Mouse (Mus musculus): ENCODE measurements around the gene Ash1l. TPM values are rescaled to one million over a fixed set of nuclear protein-coding genes. Genes with fewer than 3 reads are reported as not detected.

The Ash1l gene
- polyA plus RNA-seq, 1 experiment = 33.0 TPM

GRCm38 (mm10) chr3:89089882-89090591 lies 139.6 kb downstream of the Ash1l start:
- DNase-seq (ENCODE audit: extremely low spot score in 1 of 2, low spot score in 1 of 2) = peak; percentile 86 to 91

- DNase-seq (ENCODE audit: extremely low spot score in 1 of 2, low spot score in 1 of 2) = peak in 1 of 2 experiments; percentile 86
Observed at GRCm38 (mm10) chr3:89090694-89091655, 140.6 kb downstream of the Ash1l start.

GRCm38 (mm10) chr3:89091811-89092508 lies 141.5 kb downstream of the Ash1l start:
- DNase-seq (ENCODE audit: extremely low spot score in 1 of 2, low spot score in 1 of 2) = no peak

- no peak for DNase-seq (ENCODE audit: extremely low spot score in 1 of 2, low spot score in 1 of 2)
Observed at GRCm38 (mm10) chr3:89092509-89093090, 142.2 kb downstream of the Ash1l start.

GRCm38 (mm10) chr3:89093175-89093574 lies 142.8 kb downstream of the Ash1l start, which contains the start of gene Rusc1:
Gene Rusc1, minus strand, starts transcription at chr3:89093311.
- peak; percentile 91 to 96 for DNase-seq (ENCODE audit: extremely low spot score in 1 of 2, low spot score in 1 of 2)

GRCm38 (mm10) chr3:89094021-89094420 lies 143.6 kb downstream of the Ash1l start:
- DNase-seq (ENCODE audit: extremely low spot score in 1 of 2, low spot score in 1 of 2) = no peak

- DNase-seq (ENCODE audit: extremely low spot score in 1 of 2, low spot score in 1 of 2) = no peak
Observed at GRCm38 (mm10) chr3:89100811-89101210, 150.4 kb downstream of the Ash1l start, which contains the start of gene Gm43738. Gene Gm43738, minus strand, starts transcription at chr3:89101099.

- DNase-seq (ENCODE audit: extremely low spot score in 1 of 2, low spot score in 1 of 2) = peak in 1 of 2 experiments; percentile 65
Observed at GRCm38 (mm10) chr3:89101459-89101811, 151.0 kb downstream of the Ash1l start.

GRCm38 (mm10) chr3:89101812-89102494 lies 151.5 kb downstream of the Ash1l start, which contains the start of gene Fdps:
Gene Fdps, minus strand, starts transcription at chr3:89101959.
- DNase-seq (ENCODE audit: extremely low spot score in 1 of 2, low spot score in 1 of 2) = peak; percentile 98 to 99

GRCm38 (mm10) chr3:89102495-89103290 lies 152.3 kb downstream of the Ash1l start:
- DNase-seq (ENCODE audit: extremely low spot score in 1 of 2, low spot score in 1 of 2) = no peak

- no peak for DNase-seq (ENCODE audit: extremely low spot score in 1 of 2, low spot score in 1 of 2)
Observed at GRCm38 (mm10) chr3:89103291-89103595, 152.8 kb downstream of the Ash1l start.

GRCm38 (mm10) chr3:89106881-89107280 lies 156.5 kb downstream of the Ash1l start:
- DNase-seq (ENCODE audit: extremely low spot score in 1 of 2, low spot score in 1 of 2) = no peak

- no peak for DNase-seq (ENCODE audit: extremely low spot score in 1 of 2, low spot score in 1 of 2)
Observed at GRCm38 (mm10) chr3:89107545-89107944, 157.1 kb downstream of the Ash1l start.

GRCm38 (mm10) chr3:89108146-89108545 lies 157.7 kb downstream of the Ash1l start:
- no peak for DNase-seq (ENCODE audit: extremely low spot score in 1 of 2, low spot score in 1 of 2)

- no peak for DNase-seq (ENCODE audit: extremely low spot score in 1 of 2, low spot score in 1 of 2)
Observed at GRCm38 (mm10) chr3:89113058-89113457, 162.6 kb downstream of the Ash1l start.

GRCm38 (mm10) chr3:89115522-89115921 lies 165.1 kb downstream of the Ash1l start:
- DNase-seq (ENCODE audit: extremely low spot score in 1 of 2, low spot score in 1 of 2) = peak in 1 of 2 experiments; percentile 69

- DNase-seq (ENCODE audit: extremely low spot score in 1 of 2, low spot score in 1 of 2) = no peak
Observed at GRCm38 (mm10) chr3:89123313-89123712, 172.9 kb downstream of the Ash1l start.

GRCm38 (mm10) chr3:89124241-89124640 lies 173.8 kb downstream of the Ash1l start:
- DNase-seq (ENCODE audit: extremely low spot score in 1 of 2, low spot score in 1 of 2) = no peak

- no peak for DNase-seq (ENCODE audit: extremely low spot score in 1 of 2, low spot score in 1 of 2)
Observed at GRCm38 (mm10) chr3:89125981-89126380, 175.6 kb downstream of the Ash1l start.
